Mouse (Mus musculus): ENCODE measurements at regions not wholly inside any gene's neighbourhood (a gene's known extent, or its start where the extent isn't known, plus 50 kb on each side); places are given as distances from the start of the nearest gene placed in this dataset.
A peak's percentile ranks its signal among the peaks of the same experiment; 100 is the strongest.
"Not testable (repeated sequence)": the region's sequence is repeated elsewhere in the genome, so short reads cannot be mapped to it uniquely, and the experiment has no call there.

DNA sequence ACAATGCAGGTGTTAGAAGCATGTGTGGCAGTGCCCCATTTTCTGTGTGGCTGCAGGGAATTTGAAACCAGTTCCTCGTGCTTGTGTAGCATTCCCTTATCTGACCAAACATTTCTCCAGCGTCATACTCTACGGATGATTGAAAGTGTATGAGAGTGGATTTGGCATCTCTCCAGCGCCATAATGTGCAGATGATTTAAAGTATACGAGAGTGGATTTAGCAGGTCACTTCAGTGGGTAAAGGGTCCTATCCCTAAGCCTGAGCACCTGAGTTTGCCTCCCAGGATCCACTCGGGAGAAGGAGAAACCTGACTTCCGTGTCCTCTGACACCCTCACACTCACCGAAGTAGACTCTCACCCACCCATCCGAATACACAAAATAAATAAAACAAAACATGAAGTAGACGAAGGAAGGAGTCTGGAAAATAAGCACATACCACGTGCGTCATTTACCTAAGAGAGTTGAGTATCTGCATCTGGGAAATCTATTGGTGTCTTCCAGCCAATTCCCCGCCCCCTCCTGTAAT lies 54.2 kb upstream of the Atxn1 start:
- TF ChIP-seq POLR2A (IDR thresholded peaks at IDR 0.05; ENCODE audit: insufficient read depth, low read length) (no peak), CTCF (IDR thresholded peaks at IDR 0.05; ENCODE audit: low read depth, low read length) (no peak), EP300 (IDR thresholded peaks at IDR 0.05; ENCODE audit: insufficient read depth, low read depth, low read length) (no peak)
- Histone ChIP-seq H3K36me3 (ENCODE audit: control insufficient read depth, insufficient read depth, low read length, poor library complexity, severe bottlenecking) (no peaks in the 10 kb centered on the region), H3K9ac (ENCODE audit: low read depth, poor library complexity, severe bottlenecking) (no peak overlapping the region), H3K4me3 (ENCODE audit: low read depth, low read length) (no peak overlapping the region), H3K27me3 (ENCODE audit: control insufficient read depth, insufficient read depth, low read length, poor library complexity, severe bottlenecking) (no peaks in the 10 kb centered on the region), H3K27ac (ENCODE audit: insufficient read depth, low read length) (no peak overlapping the region), H3K4me1 (ENCODE audit: control insufficient read depth, insufficient read depth, low read length) (peaks cover 13% of the 10 kb centered on the region), H3K9me3 (replicated peaks; ENCODE audit: control insufficient read depth, insufficient read depth, low read length, poor library complexity, severe bottlenecking) (no peaks in the 10 kb centered on the region; the same call in 1 of the 2 replicates)

DNA sequence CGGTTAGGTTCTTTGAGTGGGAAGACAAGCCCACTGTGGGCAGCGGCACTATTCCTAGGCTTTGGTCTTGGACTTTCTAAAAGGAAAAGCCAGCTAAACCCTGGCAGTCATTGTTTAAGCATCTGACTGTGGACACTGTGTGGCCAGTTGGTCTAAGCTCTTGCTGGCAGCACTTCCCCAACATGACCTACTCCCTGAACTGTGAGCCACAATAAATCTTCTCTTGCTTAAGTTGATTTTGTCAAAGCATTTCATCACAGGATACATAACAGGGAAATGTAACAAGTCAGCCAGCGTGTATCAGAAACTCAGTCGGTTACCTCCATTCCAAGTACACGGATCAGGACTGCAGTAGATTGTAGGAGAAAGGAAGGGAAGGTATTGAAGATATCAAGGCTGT lies 52.9 kb upstream of the Atxn1 start:
- Histone ChIP-seq H3K27ac (ENCODE audit: insufficient read depth, low read length) (no peak overlapping the region), H3K9ac (ENCODE audit: low read depth, poor library complexity, severe bottlenecking) (no peak overlapping the region), H3K4me3 (ENCODE audit: low read depth, low read length) (no peak overlapping the region), H3K27me3 (ENCODE audit: control insufficient read depth, insufficient read depth, low read length, poor library complexity, severe bottlenecking) (no peaks in the 10 kb centered on the region), H3K9me3 (replicated peaks; ENCODE audit: control insufficient read depth, insufficient read depth, low read length, poor library complexity, severe bottlenecking) (no peaks in the 10 kb centered on the region; the same call in 1 of the 2 replicates), H3K36me3 (ENCODE audit: control insufficient read depth, insufficient read depth, low read length, poor library complexity, severe bottlenecking) (no peaks in the 10 kb centered on the region), H3K4me1 (ENCODE audit: control insufficient read depth, insufficient read depth, low read length) (peaks cover 13% of the 10 kb centered on the region)
- no peak for TF ChIP-seq CTCF (IDR thresholded peaks at IDR 0.05; ENCODE audit: low read depth, low read length)
- TF ChIP-seq POLR2A (IDR thresholded peaks at IDR 0.05; ENCODE audit: insufficient read depth, low read length): no peak
- no peak for TF ChIP-seq EP300 (IDR thresholded peaks at IDR 0.05; ENCODE audit: insufficient read depth, low read depth, low read length)

DNA sequence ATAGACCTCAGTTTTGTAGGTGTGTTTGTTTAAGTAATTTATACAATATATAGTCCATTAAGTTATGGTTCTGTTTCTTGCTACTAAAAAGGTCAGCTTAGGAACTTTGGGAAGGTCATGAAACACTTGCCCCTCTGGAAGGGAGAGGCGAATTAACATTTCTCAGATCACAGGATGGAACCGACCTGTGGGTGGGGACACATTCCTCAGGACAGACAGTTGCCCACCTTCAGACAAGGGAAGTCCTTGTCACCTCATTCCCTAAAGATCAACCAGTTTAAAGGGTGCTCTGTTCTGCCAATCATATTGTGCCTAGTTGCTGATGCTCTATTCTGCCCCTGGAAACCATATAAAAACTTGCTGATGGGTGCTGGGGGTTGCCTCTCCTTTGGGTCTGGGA lies 52.2 kb upstream of the Atxn1 start:
- not testable (repeated sequence) for H3K9ac ChIP-seq (ENCODE audit: low read depth, poor library complexity, severe bottlenecking); H3K27ac ChIP-seq (ENCODE audit: insufficient read depth, low read length); H3K9me3 ChIP-seq (replicated peaks; ENCODE audit: control insufficient read depth, insufficient read depth, low read length, poor library complexity, severe bottlenecking); H3K4me3 ChIP-seq (ENCODE audit: low read depth, low read length); H3K36me3 ChIP-seq (ENCODE audit: control insufficient read depth, insufficient read depth, low read length, poor library complexity, severe bottlenecking); H3K27me3 ChIP-seq (ENCODE audit: control insufficient read depth, insufficient read depth, low read length, poor library complexity, severe bottlenecking)
- H3K4me1 ChIP-seq (ENCODE audit: control insufficient read depth, insufficient read depth, low read length): peaks cover 13% of the 10 kb centered on the region
- 0 out of 2 replicates have a peak, but pooled peaks have one; percentile 21 for TF ChIP-seq EP300 (IDR thresholded peaks at IDR 0.05; ENCODE audit: insufficient read depth, low read depth, low read length)

DNA sequence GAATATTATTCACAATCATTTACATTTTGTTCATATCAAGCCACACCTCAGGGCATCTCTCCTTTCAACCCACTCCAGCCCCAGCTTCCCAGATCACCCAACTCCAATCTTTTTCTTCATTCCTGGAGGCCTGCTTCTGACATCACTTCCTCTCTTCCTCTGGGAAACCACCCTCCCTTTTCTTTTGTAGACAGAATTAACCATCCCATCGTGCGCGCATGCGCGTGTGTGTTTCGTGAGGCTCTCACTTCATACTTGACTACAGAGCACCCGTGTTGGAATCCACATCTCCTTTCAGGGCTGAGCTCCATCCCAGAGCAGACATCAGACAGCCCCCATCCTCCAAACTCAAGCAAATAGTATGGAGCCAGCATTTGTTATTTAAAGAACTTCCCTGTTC lies 50.4 kb upstream of the Atxn1 start:
- H3K4me3 ChIP-seq (ENCODE audit: low read depth, low read length): no peak overlapping the region
- no peaks in the 10 kb centered on the region for H3K27me3 ChIP-seq (ENCODE audit: control insufficient read depth, insufficient read depth, low read length, poor library complexity, severe bottlenecking)
- no peaks in the 10 kb centered on the region for H3K36me3 ChIP-seq (ENCODE audit: control insufficient read depth, insufficient read depth, low read length, poor library complexity, severe bottlenecking)
- TF ChIP-seq CTCF (IDR thresholded peaks at IDR 0.05; ENCODE audit: low read depth, low read length): no peak
- TF ChIP-seq EP300 (IDR thresholded peaks at IDR 0.05; ENCODE audit: insufficient read depth, low read depth, low read length): no peak
- TF ChIP-seq POLR2A (IDR thresholded peaks at IDR 0.05; ENCODE audit: insufficient read depth, low read length): no peak
- no peak overlapping the region for H3K9ac ChIP-seq (ENCODE audit: low read depth, poor library complexity, severe bottlenecking)
- H3K27ac ChIP-seq (ENCODE audit: insufficient read depth, low read length): peak overlapping the region; percentile 1; the same call in 1 of the 2 replicates
- H3K4me1 ChIP-seq (ENCODE audit: control insufficient read depth, insufficient read depth, low read length): peaks cover 13% of the 10 kb centered on the region
- no peaks in the 10 kb centered on the region; the same call in 1 of the 2 replicates for H3K9me3 ChIP-seq (replicated peaks; ENCODE audit: control insufficient read depth, insufficient read depth, low read length, poor library complexity, severe bottlenecking)

DNA sequence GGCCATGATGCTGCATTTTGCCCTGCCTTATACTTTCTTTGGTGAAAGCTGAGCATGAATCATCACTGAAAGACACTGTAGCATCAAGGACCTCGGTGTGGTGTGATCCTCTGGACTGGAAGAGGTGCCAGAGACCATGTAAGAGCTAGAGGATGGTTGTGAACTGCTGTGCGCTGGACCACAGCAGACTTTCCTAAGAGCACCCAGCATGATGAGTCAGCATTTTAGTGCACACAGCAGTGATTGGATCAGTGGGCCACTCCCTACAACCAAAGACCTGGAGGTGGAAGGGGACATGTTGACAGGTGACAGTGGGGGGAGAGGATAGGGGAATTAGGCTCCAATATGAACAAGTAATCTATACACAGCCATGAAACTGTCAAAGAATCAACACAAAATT lies 49.8 kb upstream of the Atxn1 start:
- TF ChIP-seq EP300 (IDR thresholded peaks at IDR 0.05; ENCODE audit: insufficient read depth, low read depth, low read length) (peak; percentile 19; the same call in 1 of the 2 replicates), POLR2A (IDR thresholded peaks at IDR 0.05; ENCODE audit: insufficient read depth, low read length) (no peak)
- Histone ChIP-seq H3K27me3 (ENCODE audit: control insufficient read depth, insufficient read depth, low read length, poor library complexity, severe bottlenecking) (no peaks in the 10 kb centered on the region), H3K27ac (ENCODE audit: insufficient read depth, low read length) (no peak overlapping the region), H3K9ac (ENCODE audit: low read depth, poor library complexity, severe bottlenecking) (no peak overlapping the region), H3K4me1 (ENCODE audit: control insufficient read depth, insufficient read depth, low read length) (peaks cover 9% of the 10 kb centered on the region), H3K9me3 (replicated peaks; ENCODE audit: control insufficient read depth, insufficient read depth, low read length, poor library complexity, severe bottlenecking) (no peaks in the 10 kb centered on the region; the same call in 1 of the 2 replicates), H3K4me3 (ENCODE audit: low read depth, low read length) (no peak overlapping the region), H3K36me3 (ENCODE audit: control insufficient read depth, insufficient read depth, low read length, poor library complexity, severe bottlenecking) (no peaks in the 10 kb centered on the region)

All from ES-Bruce4 (cell line).